Mouse (Mus musculus): ENCODE results near the gene Pfn4. TPM values are rescaled to one million over a fixed set of nuclear protein-coding genes. Genes with fewer than 3 reads are reported as not detected.

Gene Pfn4
- polyA plus RNA-seq, 1 experiment = 14.8 TPM

DNA sequence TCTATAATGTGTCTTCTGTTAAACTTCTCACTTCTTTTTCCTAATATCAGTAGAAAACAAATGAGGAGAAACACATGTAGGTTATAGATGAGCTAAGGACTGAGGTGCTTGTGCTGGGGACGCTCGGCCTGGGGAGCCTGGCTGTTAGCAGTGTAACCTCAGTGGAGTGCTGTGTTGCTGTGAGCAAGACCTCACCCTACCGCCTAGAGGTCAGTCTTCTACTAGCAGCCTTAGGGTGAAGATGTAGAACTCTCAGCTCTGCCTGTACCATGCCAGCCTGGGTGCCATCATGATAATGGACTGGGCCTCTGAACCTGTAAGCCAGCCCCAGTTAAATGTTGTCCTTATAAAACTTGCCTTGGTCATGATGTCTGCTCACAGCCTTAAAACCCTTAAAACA, 58.4 kb downstream of the Pfn4 start:
- no peak overlapping the region for H3K4me3 ChIP-seq (ENCODE audit: insufficient read depth, low read length)
- TF ChIP-seq POLR2A (IDR thresholded peaks at IDR 0.05; ENCODE audit: extremely low read depth, insufficient read depth, low read length) (no peak), CTCF (IDR thresholded peaks at IDR 0.05; ENCODE audit: extremely low read depth, insufficient read depth, low read length) (no peak)

More for the DNA sequence above, 58.4 kb downstream of the Pfn4 start:
- Histone ChIP-seq H3K27ac (ENCODE audit: insufficient read depth, low read length) (no peak overlapping the region), H3K4me1 (ENCODE audit: control insufficient read depth, insufficient read depth, low read length) (no peaks in the 10 kb centered on the region; the same call in 1 of the 2 replicates)

Other genes with a start within 250 kb of the Pfn4 start
- gene Itsn2, start 176.4 kb upstream of the Pfn4 start, polyA plus RNA-seq (2012; rRNA removed) = 42.4 and 46.9 TPM in 2 replicates
- not detected in 2 replicates for gene Gm3625, start 176.1 kb upstream of the Pfn4 start, polyA plus RNA-seq (2012; rRNA removed)
- gene Fam228a, start 30.6 kb upstream of the Pfn4 start, polyA plus RNA-seq (2012; rRNA removed) = 3.4 and 3.9 TPM in 2 replicates
- 11.0 and 12.9 TPM in 2 replicates for gene Fam228b, start 245 bp downstream of the Pfn4 start, polyA plus RNA-seq (2012; rRNA removed)
- 94.4 and 109 TPM in 2 replicates for gene Sf3b6, start 48.5 kb downstream of the Pfn4 start, polyA plus RNA-seq (2012; rRNA removed)
- gene Fkbp1b, start 72.6 kb downstream of the Pfn4 start, polyA plus RNA-seq (2012; rRNA removed) = 90.8 and 99.5 TPM in 2 replicates
- 11.7 and 12.1 TPM in 2 replicates for gene Wdcp, start 74.3 kb downstream of the Pfn4 start, polyA plus RNA-seq (2012; rRNA removed)
- 1.5 TPM in 2 replicates for gene Mfsd2b, start 105.3 kb downstream of the Pfn4 start, polyA plus RNA-seq (2012; rRNA removed)
- gene Ubxn2a, start 138.7 kb downstream of the Pfn4 start, polyA plus RNA-seq (2012; rRNA removed) = 23.0 and 24.0 TPM in 2 replicates
- gene Atad2b, start 148.3 kb downstream of the Pfn4 start, polyA plus RNA-seq (2012; rRNA removed) = 10.3 and 10.6 TPM in 2 replicates